Mouse (Mus musculus) cerebellum, postnatal 4 days (tissue): ENCODE measurements around the gene Nxf1.

Experiments
- DNase-seq, 2 experiments: peaks; one replicate each; pipeline ENCODE4 v3.0.0; 2022; ENCODE audit warnings: low spot score in 2 of 2, mixed read lengths in 1 of 2

The Nxf1 gene

DNA sequence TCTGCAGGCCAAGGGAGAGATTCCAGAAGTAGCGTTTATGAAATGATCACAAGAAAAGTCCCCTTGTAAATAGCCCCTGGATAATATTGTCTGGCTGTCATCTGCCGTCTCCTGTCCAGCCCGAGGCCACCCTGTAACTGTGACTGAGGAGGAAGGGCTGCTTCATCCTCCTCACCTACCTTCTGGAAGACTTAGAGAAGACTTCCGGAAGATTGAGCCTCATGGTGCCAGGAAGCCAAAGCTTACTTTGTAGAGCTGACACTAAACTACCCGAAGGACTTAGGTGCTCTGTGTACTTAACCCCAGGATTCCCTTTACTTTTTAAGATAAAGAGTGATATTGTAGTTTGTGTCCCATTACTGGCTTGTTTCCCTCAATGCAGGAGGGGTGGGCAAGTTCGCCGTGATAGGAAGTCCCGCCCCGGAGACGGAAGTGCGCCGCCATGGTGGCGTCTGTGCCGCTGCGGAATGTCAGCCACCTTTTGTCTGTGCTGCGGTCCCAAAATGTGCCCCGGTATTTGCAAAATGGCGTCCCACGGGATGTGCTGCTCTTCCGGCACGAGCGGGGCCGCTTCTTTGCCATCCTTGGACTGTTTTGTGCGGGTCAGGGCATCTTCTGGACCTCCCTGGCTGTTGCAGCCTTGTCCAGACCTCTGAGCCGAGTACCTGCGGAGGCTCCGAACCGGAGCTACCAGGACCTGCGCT, 13.8 kb downstream of the Nxf1 start, which contains the start of gene Tmem223:
TSS of gene Tmem223 (plus strand) at position 430 of the 704 bp plus-strand sequence.
- DNase-seq, result peak; percentile 49 to 79

DNA sequence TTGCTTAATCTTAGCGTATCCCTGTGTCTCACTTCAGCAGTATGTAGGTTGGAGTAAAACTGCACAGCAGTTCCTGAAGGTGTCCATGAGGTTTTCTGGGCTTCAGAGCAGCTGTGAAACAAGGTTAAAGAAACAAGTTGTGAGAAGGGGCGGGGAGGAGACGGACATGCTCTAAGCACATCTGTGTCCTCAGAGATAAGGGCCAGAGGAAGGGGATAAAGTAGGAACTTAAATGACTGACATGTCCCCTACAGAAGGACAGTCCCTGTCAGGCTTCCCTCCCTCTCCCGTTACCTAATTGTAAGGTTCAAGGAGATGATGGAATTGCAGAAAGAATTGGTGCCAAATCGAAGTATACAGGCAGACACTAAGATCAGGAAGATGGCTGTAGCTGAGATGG, 16.1 kb downstream of the Nxf1 start:
- DNase-seq, result no peak

DNA sequence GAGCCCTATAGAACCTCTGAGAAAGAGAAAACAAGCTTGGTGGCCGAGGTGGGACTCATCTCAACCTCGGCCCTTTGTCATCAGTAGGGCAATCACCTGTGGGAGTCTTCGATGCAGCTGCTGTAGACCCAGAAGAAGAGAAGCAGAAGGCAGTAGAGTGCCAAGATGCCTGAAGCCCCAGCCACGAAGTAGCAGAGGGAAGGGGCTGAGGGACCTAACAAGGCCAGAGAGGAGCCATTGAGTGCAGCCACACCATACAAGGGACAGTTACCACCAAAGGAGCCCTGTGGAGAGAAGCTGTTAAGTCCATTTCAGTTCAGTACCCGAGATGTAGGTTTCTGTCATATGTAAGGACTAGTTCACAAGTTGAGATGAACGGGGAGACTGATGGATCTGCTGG, 16.5 kb downstream of the Nxf1 start:
- no peak for DNase-seq

DNA sequence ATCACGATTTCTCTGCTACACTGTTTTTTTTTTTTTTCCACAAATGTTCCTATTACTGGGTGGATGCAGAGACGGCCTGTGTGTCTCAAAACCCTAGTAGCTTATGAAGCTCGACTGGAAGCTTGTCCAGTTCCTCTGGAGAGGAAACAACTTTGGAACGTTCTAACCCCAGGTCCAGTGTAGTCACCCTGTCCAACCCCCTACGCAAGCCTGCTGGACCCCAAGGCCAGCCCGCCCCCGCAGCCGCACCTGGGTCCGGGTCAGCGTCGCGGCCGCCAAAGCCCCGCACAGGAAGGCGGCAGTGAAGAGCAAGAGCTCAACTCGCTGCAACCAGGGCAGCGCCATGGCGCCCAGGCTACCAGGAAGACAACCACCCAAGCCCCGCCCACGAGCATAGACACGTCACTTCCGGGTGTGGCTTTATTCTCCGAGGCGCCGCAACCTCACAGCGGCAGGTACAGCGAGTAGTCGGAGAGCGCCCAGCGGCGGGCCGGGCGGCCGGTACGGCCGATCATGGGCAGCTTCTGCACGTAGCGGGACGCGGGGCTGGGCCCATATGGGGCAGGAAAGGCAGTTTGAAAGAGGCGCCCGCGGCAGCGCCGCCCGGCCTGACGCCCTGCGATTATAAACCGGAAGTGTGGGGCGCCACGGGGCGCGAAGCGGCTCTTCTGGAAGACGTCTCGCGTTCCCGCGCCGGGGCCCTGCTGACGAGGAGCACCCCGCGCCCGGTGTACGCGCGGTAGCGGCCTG, 17.4 kb downstream of the Nxf1 start, which contains the start of gene Tmem179b:
TSS of gene Tmem179b (minus strand) at position 382 of the 750 bp plus-strand sequence.
- peak; percentile 95 to 96 for DNase-seq

DNA sequence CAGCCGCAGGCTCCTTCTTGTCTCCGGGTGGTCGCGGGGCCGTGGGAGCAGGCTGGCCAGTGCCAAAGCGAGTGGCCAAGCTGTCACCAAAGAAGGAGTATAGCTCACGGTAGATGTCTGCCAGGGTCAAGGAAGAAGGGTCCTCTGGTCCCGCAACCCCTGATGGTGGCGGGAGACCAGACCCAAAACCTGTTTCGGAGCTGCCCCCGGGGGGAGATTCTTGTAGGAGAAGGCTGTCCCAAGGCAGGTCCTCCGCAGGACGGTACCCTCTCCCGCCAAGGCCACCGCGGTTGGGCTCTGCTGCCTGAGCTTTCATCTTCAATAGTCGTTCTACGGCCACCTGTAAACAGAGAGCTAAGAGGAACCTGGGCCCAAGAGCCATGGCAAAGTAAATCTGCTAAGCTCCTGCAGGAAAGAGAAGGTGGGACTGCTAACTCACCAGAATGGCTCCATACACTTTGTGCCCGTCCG, 18.1 kb downstream of the Nxf1 start:
- DNase-seq, result no peak

DNA sequence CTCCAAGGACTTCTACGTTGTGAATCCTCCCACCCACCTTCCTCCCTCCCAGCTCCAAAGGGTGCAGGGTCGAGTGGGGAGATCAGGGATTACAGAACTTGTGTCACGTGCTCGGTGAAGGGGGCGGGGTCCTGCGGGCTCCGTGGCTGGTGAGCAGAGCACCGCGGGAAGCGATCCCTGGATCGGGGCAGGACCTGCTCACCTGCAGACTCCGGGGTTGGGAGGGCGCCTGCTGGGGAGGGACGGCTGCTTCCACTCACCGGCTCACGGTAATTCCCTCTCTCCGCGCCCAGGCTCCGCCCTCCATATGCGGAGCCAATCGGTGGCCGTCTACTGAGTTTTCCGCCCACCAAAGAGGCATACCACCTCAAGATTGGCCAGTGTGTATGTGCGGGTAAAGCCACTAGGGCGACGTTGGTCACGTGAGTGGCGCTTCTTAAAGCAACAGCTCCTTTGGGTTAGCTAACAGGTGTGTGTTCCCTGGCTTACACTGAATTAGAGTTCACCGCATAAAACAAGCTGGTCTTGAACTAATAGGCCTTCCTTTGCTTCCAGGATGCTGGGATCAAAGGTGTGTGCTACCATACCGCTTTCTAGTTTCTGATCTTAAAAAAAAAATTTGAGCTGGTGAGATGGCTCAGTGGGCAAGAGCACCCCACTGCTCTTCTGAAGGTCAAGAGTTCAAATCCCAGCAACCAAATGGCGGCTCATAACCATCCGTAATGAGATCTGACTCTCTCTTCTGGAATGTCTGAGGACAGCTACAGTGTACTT, 29.3 kb downstream of the Nxf1 start, which contains the start of gene Taf6l:
TSS of gene Taf6l (minus strand) at position 410 of the 774 bp plus-strand sequence.
- DNase-seq, result peak; percentile 71 to 84

DNA sequence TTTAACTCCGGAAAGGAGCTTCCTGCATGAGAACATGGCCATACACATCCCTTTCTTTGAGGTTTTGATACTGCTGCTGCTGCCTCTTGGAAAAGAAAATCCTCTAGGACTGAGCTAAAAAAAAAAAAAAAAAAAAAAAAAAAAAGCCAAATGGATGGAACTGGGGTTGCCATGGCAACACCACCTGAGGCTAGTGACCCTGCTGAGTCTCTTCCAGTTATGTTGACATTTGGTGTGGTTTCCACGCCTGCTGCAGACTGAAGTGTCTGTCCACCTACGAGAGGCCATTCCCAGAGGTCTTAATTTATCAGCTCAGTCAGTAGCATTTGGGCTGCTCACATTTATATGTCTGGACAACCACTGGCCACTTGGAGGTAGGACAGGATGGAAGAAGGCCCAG, 31.6 kb downstream of the Nxf1 start:
- DNase-seq, result no peak

DNA sequence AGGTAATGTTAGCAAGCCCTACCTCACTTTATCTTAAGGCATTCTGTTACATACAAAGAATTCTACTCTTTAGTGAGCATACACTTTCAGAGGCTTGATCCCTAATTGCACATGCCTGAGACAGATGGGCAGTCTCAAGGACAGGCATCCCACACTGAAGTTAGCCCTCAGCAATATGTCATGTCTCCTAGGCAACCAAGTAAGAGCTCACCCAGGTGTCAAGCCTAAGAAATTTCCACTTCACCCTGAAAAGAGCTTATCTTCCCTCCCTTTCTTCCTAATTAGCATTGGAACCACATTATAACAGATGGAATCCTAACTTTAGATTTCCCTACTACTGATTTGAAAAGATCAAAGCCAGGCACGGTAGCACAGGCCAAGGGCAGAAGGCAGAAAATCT, 32.3 kb downstream of the Nxf1 start:
- DNase-seq, result no peak

DNA sequence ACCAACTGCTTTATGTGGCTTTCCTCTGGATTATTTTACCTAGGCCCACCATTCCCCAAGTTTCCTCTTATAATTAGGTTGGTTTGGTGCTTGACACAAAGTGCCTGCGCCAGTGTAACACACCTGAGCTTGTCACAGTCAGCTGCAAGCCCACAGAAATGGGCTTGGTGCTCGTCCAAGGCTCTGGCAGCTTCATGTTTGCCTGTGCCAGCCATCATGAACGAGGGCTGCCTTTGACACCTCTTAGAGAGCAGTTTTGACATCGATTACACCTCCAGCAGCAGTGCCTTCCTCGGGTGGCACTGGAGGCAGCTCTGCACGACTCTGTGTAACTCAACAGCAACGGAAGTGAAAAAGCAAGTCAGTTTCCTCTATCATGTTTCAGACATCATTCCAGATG, 33.3 kb downstream of the Nxf1 start:
- no peak for DNase-seq

DNA sequence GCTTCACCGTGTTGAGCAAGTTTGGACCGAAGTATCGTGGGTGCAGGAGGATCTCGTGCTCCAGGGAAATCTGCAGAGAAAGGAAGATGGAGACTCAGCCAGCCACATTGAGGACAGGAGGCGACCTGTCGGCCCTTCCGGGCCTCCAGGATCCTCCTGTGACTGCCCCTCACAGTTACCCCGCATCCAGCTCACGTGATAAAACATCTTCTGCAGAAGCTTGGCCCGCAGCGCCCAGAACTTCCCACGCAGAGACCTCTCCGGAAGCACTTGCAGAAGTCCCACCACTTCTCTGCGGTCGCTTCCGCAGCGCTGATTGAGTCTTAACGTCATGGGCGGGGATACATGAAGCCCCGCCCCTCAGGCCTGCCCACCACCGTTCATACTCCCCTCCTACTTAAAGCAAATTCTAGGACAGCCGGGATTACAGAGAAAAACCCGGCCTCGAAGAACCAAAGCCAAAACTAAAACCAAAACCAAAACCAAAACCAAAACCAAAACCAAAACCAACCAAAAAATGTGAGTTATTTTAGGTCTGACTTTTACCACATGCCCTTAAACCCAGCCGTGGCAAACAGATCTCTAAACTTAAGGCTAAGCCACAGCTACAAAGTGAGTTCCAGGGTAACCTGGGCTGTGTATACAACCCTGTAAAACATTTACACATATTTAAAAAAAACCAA, 41.5 kb downstream of the Nxf1 start, which contains the start of gene Polr2g:
TSS of gene Polr2g (minus strand) at position 314 of the 683 bp plus-strand sequence.
- DNase-seq, result peak; percentile 60 to 85

DNA sequence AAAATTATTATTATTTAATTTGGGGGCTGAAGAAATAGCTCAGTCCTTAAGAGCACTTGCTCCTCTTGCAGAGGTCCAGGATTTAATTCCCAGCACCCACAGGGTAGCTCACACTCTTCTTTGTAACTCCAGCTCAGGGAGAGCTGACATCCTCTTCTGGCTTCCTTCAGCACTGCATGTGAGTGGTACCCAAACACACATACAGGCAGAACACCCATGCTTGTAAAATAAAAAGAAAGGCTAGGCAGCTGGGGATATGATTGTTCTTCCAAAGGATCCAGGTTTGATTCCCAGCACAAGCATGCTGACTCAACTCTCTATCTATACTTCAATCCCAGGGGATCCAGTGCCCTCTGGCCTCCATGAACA, 42.1 kb downstream of the Nxf1 start:
- no peak for DNase-seq

DNA sequence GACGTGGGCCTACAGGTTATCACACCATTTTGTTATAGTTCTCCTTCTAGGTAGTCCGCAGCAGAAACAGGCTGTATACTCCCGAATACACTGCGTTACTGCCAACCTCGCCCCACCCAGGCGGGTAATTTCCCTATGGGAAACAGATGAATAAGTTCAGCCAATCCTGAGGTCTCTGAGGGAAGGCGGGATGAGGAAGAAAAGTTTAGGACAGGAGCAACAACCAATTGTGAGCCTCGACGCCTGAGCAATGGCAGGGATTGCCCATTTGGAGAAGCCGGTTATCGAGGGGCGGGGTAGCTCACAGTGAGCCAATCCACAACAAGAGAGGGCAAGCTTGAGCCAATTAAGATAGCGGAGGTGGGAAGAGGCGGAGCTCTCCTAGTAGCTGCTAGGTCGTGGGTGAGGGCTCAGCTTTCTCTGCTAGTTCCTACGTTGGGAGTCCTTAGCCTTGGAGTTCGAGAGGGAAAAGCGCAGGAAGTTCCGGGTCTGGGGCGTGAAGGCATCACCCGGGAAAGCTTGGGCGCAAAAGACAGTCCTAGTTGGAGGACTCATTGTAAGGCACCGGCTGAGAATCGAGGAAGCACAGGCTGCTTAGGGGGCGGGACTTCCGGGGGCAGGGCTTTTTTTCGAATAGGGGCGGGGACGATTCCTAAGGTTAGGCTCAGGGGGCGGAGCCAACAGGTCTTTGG, 45.4 kb downstream of the Nxf1 start, which contains the start of gene Zbtb3:
TSS of gene Zbtb3 (plus strand) at position 426 of the 692 bp plus-strand sequence.
- peak; percentile 73 to 88 for DNase-seq

DNA sequence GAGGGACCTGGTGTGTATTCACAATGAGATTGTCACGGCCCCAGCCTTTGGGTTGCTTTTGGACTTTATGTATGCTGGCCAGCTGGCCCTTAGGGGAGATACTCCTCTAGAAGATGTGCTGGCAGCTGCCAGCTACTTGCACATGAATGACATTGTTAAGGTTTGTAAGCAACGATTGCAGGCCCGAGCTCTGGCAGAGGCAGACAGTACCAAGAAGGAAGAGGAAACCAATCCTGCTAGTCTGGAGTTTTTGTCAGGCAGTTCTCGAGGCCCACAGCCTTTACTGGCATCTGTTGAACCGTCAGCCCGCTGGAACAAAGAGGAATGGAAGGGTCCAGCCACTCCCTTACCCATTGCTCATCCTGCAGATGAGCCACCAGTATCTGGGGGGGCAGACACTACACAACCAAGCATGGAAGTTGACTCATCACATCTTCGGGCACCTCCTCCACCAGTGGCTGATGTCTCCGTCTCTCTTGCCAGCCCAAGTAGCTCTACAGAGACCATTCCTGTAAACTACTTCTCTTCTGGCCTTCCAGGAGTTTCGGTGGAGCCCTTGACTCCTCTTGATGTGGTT, 46.4 kb downstream of the Nxf1 start:
- DNase-seq, result no peak

DNA sequence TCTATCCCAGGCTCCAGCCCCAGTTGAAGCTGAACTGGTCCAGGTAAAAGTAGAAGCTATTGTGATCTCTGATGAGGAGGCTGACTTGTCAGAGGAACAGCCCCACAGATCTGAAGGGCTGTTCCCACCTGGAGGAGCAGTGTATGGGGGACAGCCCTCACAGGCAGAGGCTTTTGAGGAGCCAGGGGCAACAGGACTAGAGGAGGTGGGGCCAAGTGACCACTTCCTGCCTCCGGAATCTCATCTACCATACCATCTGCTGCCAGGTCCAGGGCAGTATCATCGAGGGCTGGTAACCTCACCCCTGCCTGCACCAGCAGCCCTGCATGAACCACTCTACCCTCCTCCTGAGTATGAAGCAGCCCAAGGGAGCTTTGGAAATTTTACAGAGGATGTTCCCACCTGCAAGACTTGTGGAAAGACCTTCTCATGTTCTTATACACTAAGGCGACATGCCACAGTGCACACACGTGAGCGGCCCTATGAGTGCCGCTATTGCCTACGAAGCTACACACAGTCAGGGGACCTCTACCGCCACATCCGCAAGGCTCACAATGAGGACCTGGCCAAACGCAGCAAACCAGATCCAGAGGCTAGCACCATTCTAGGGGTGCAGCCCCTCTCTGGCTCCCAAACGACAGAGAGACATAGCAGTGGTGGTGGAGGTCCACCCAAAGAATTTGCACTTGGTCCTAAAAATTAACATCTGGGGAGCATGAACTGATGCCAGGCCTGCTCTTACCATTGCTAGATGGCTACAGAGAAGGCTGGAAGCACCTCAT, 47.2 kb downstream of the Nxf1 start:
- DNase-seq, result no peak

DNA sequence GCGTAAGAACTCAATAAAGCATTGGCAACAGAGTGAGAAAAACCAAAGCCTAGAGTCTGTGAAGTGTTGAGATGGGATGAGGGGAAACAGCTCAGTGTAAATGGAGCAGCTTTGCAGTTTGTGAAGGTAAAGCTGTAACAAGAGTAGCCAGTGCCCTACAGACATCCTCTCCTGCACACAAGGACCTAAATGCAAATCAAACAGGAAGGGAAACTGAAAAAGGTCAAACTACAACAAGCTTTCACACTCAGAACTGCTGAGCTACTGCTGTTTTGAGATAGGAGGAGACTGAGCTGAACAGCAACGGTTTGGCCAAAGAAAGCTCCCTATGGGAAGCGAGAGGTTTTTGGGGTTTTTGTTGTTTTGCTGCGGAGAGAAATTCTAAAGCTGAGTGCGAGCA, 49.9 kb downstream of the Nxf1 start:
- DNase-seq, result no peak

DNA sequence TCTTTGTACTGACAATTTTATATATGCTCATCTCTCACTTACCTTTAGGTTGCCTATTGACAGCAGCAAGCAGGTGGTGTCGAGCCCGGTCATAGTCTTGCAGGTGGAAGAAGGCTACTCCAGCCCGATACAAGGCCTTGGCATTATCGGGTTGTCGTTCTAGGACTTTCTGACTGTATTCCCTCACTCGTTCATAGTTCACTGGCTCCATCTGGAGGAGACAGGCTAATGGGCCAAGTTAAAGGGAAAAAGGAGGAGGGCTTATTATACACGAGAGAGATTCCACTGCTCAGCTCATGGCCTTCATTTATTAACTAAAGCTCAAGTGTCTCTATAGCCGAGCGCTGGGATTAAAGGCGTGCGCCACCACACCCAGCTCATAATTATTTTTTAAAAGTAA, 58.9 kb downstream of the Nxf1 start:
- no peak for DNase-seq

DNA sequence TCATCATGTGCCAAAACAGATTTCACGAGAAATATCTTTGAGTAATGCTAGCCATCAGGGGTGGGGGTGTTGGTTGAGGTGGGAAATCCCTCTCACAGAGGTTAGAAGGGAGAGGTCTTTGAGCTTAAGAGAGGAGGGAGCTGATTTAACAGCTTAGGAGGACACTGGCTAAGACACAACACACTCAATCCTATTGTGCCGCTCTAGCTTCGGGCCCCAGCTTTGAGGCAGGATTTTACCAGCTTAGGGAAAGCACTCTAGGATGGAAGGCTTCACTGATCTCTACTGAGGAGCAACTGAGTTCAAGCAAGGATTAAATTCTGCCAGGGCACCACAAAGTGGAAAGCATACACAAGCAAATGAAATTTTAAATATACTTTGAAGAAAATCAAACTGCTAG, 60.1 kb downstream of the Nxf1 start:
- no peak for DNase-seq

DNA sequence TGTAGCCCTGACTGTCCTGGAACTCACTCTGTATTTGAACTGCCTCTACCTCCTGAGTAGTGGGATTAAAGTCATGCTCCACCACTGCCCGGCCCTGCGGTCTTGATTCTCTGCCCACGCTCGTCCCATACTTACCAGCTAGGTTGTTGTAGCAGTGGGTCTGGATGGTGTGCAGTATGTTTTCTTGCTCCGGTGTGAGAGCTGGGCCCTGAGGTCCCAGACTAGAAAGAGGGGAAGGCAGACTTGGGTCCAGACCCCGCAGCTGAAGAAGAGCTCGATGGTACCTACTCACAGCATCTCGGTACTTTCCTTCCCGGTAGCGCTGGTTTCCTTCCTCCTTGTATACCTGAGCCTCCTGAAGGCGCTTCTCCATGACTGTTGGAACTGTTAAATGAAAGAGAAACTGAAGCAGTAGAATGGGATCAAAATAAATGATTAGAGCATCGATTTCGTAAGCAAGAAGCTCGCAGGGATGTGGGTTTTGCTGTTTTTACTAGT, 61.5 kb downstream of the Nxf1 start:
- no peak for DNase-seq

DNA sequence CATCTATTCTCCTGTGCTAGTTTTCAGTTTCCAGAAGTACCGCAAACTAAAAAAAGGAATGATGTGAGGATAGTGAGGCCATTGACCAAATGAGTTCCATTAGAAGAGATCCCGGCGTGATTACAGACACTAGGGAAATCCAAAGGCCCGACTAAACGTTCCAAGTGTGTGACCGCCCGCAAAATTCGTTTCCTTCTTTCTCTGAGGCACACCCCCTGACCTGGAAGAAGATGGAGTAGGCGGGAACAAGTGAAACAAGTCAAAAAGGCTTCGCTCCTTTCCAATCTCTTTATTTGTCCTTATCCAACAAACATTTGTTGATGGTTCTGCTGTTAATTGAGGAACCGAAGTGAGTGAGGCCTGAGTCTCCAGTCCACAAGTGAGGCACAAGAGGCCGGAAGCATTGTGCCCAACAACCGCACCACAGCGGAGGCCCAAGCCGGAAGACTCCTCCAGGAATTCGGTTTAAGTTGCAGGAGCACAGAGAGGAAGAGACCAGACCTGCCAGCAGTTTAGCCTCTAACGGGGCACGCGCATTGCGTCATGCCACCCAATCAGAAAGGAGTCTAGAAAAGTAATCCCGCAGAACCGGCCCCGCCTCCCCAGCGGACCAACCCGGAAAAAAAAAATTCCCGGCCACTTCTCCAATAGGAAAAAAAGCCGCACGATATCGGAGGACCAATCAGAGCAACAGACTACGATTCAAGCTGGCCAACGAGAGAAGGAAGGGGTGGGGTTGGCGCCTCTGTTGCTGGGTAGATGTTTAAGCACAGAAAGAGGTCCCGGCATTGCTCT, 62.1 kb downstream of the Nxf1 start, which contains the start of gene Ttc9c:
TSS of gene Ttc9c (minus strand) at position 533 of the 795 bp plus-strand sequence.
- peak; percentile 82 to 91 for DNase-seq
